ENCODE assay signal across 8 mouse cellular contexts in genomic region chr9:105484338-105485084, GRCm38 (mm10). TPM values are rescaled to one million over a fixed set of nuclear protein-coding genes. Genes with fewer than 3 reads are reported as not detected.
A peak's percentile ranks its signal among the peaks of the same experiment; 100 is the strongest.
DNase-seq lines count a peak whose midpoint lies in the region; ATAC-seq and TF ChIP-seq lines count a peak whose summit lies in the region.

No protein-coding gene starts in this region.

- WGBS in cerebellum, adult 2 months, result 71% methylated on average over 5 of the region's 5 CpGs
- WGBS in liver, embryonic 13.5 days (ENCODE audit: insufficient replicate concordance), result 30% methylated on average over 5 of the region's 5 CpGs
- 81% methylated on average over 5 of the region's 5 CpGs for WGBS in stomach, postnatal 0 days

- H3K27me3 ChIP-seq in cerebellum, adult 2 months (ENCODE audit: control insufficient read depth, insufficient read depth, low read length), result no peaks in the 10 kb centered on the region
- H3K27me3 ChIP-seq in liver, embryonic 13.5 days, result no peaks in the 10 kb centered on the region
- no peaks in the 10 kb centered on the region for H3K27me3 ChIP-seq in stomach, postnatal 0 days (ENCODE audit: control insufficient read depth, insufficient read depth, low read length)

- no peak for TF ChIP-seq POLR2A in cerebellum, adult 2 months (IDR thresholded peaks at IDR 0.05; ENCODE audit: borderline replicate concordance, insufficient read depth, low read length)

- H3K4me2 ChIP-seq in liver, embryonic 13.5 days, result peak overlapping the region; percentile 19
- H3K4me2 ChIP-seq in stomach, postnatal 0 days (replicated peaks; ENCODE audit: low read depth), result no peak overlapping the region

- H3K9me3 ChIP-seq in liver, embryonic 13.5 days (replicated peaks), result no peaks in the 10 kb centered on the region
- H3K9me3 ChIP-seq in stomach, postnatal 0 days (ENCODE audit: control insufficient read depth, low read length), result no peaks in the 10 kb centered on the region

- H3K27ac ChIP-seq in cerebellum, adult 2 months (ENCODE audit: insufficient read depth, low read length), result peak overlapping the region; percentile 30; the same call in 1 of the 2 replicates
- peak overlapping the region; percentile 44 for H3K27ac ChIP-seq in liver, embryonic 13.5 days
- H3K27ac ChIP-seq in stomach, postnatal 0 days (replicated peaks), result no peak overlapping the region

- H3K36me3 ChIP-seq in liver, embryonic 13.5 days, result no peaks in the 10 kb centered on the region
- H3K36me3 ChIP-seq in stomach, postnatal 0 days (ENCODE audit: control insufficient read depth, insufficient read depth, low read length), result no peaks in the 10 kb centered on the region

- H3K9ac ChIP-seq in liver, embryonic 13.5 days, result peak overlapping the region; percentile 19; the same call in 1 of the 2 replicates
- H3K9ac ChIP-seq in stomach, postnatal 0 days (ENCODE audit: low read length), result no peak overlapping the region

- H3K4me1 ChIP-seq in cerebellum, adult 2 months (ENCODE audit: control insufficient read depth, insufficient read depth, low read length), result peaks cover 8% of the 10 kb centered on the region
- H3K4me1 ChIP-seq in liver, embryonic 13.5 days (replicated peaks), result peaks cover 53% of the 10 kb centered on the region
- no peaks in the 10 kb centered on the region for H3K4me1 ChIP-seq in stomach, postnatal 0 days (replicated peaks; ENCODE audit: control insufficient read depth, insufficient read depth)

- no peak for DNase-seq in cerebellum, adult 2 months
- no peak for DNase-seq in cerebellum, postnatal 14 days
- peak; percentile 25 for DNase-seq in right cerebral cortex, postnatal 4 days
- no peak for DNase-seq in right cerebral cortex, adult 2 months (ENCODE audit: low spot score in 2 of 2)
- peak; percentile 65 for DNase-seq in liver, embryonic 13.5 days
- no peak for DNase-seq in stomach, postnatal 0 days (ENCODE audit: low spot score)
- no peak for DNase-seq in kidney, adult 11 months
- DNase-seq in thymus, postnatal 0 days (ENCODE audit: low spot score), result no peak

- TF ChIP-seq CTCF in cerebellum, adult 2 months (IDR thresholded peaks at IDR 0.05; ENCODE audit: borderline replicate concordance, insufficient read depth, low read depth, low read length), result no peak
- no peak for TF ChIP-seq CTCF in stomach, postnatal 0 days (IDR thresholded peaks at IDR 0.05; ENCODE audit: low read depth)

- ATAC-seq in liver, embryonic 13.5 days (ENCODE audit: low read depth), result peak; percentile 98
- 0 out of 2 replicates have a peak, but pooled peaks have one; percentile 29 for ATAC-seq in stomach, postnatal 0 days (ENCODE audit: low FRiP score, low TSS enrichment)

- TF ChIP-seq EP300 in stomach, postnatal 0 days (optimal IDR thresholded peaks at IDR 0.05), result no peak

- H3K4me3 ChIP-seq in cerebellum, adult 2 months (replicated peaks; ENCODE audit: insufficient read depth, low read depth, low read length), result no peak overlapping the region
- no peak overlapping the region for H3K4me3 ChIP-seq in liver, embryonic 13.5 days (replicated peaks)
- H3K4me3 ChIP-seq in stomach, postnatal 0 days (ENCODE audit: low read depth, low read length), result no peak overlapping the region

RNA-seq across cellular contexts. Expression of gene Atp2c1, which starts 42.6 kb away (rescaled TPM):
- 108 and 110 TPM in 2 replicates for polyA plus RNA-seq in cerebellum, adult 2 months (2012; rRNA removed)
- polyA plus RNA-seq in liver, embryonic 13.5 days (2015; fragmentation: Nextera tagmentation; extraction: Ambion mirVana), result 23.2 and 25.1 TPM in 2 replicates
- polyA plus RNA-seq in stomach, postnatal 0 days (2015; fragmentation: Nextera tagmentation; extraction: Ambion mirVana), result 33.2 and 36.6 TPM in 2 replicates
- polyA plus RNA-seq in thymus, postnatal 0 days (2015; fragmentation: Nextera tagmentation; extraction: Ambion mirVana), result 28.8 and 37.7 TPM in 2 replicates

Comparison
In these comparisons a context has a peak if more than half of its experiments do, and no peak if none do; other contexts are left out.
1. DNase-seq: peak in right cerebral cortex, postnatal 4 days (single experiment) and liver, embryonic 13.5 days (single experiment); none in cerebellum, adult 2 months (0 of 2), cerebellum, postnatal 14 days (0 of 2), right cerebral cortex, adult 2 months (0 of 2), stomach, postnatal 0 days (single experiment), kidney, adult 11 months (single experiment) and thymus, postnatal 0 days (single experiment).